Mouse (Mus musculus): ENCODE measurements around the gene Olfr432. TPM values are rescaled to one million over a fixed set of nuclear protein-coding genes. Genes with fewer than 3 reads are reported as not detected.
"Not testable (repeated sequence)": the region's sequence is repeated elsewhere in the genome, so short reads cannot be mapped to it uniquely, and the experiment has no call there.

Olfr432 gene
- polyA plus RNA-seq (2014; fragmentation: Nextera tagmentation; extraction: Ambion mirVana) = not detected in 2 replicates

DNA sequence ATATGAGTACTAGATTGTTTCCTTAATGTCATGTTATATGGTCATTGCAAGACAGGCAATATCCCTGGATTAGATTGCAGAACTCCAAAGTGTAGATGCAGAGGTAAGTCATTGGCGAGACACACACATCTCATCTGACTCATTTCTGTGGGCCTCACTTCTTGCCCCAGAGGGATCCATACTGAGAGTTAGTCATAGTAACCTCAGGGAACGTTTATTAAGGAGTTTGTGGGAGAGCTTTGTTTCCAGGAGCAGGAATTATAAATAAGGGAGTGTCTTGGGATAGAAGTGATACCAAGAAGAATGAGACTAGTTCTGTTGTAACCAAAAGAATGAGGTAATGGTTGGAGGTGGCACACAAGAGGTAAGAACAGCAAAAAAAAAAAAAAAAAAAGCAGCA is at the start of gene Olfr432:
TSS of gene Olfr432 (plus strand) at position 313 of the 400 bp plus-strand sequence.
- 79% methylated on average over 2 of the region's 2 CpGs for WGBS
- Histone ChIP-seq H3K4me1 (ENCODE audit: control insufficient read depth, insufficient read depth, low read length) (no peaks in the 10 kb centered on the region), H3K9ac (ENCODE audit: low read length) (no peak within 1 kb of the TSS), H3K27me3 (ENCODE audit: control insufficient read depth, insufficient read depth, low read length) (no peaks in the 10 kb centered on the region), H3K4me3 (ENCODE audit: low read depth, low read length) (no peak within 1 kb of the TSS), H3K36me3 (ENCODE audit: control insufficient read depth, insufficient read depth, low read length) (no peaks in the 10 kb centered on the region), H3K27ac (ENCODE audit: low read depth, low read length) (no peak within 1 kb of the TSS), H3K9me3 (ENCODE audit: control insufficient read depth, low read length) (no peaks in the 10 kb centered on the region), H3K4me2 (ENCODE audit: low read depth) (no peak within 1 kb of the TSS)
- ATAC-seq (ENCODE audit: insufficient read depth, low FRiP score, low TSS enrichment) = no peak
- no peak for DNase-seq (ENCODE audit: low spot score)

DNA sequence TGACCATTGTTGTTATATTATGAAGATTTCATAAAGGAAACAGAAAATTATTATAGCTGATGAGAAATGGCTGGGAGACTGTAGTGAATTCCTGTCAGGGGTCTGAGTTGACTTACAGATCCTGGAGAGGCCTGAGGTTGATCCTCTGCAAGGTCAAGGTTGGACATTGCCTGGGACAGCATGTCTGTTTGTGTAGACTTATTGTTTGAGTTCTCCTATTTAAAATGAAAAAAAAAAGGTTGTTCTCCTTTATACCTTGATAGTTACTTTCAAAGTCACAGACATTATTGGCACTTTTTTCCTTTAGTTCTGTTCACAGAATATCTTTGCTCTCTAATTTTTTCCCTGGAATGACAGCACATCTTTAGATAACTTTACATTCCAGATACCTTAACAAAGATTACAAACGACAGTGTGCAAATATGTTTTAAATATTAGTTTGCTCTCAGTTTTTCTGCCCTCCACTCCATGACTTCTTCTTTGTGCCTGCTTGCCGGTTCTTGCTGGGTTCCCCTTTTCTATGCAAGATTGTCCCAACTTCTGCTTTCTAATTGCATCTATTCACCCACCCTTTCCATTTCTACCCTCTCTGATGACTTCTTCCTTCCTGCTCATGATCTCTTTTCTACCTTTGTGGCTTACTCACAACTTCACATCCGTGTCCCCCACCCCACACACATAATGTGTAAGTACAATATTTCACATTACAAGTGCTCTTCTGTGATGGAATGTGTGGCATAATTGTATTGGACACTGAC is 44.5 kb upstream of the Olfr432 start:
- not testable (repeated sequence) for H3K27me3 ChIP-seq (ENCODE audit: control insufficient read depth, insufficient read depth, low read length); H3K36me3 ChIP-seq (ENCODE audit: control insufficient read depth, insufficient read depth, low read length); H3K9ac ChIP-seq (ENCODE audit: low read length); DNase-seq (ENCODE audit: low spot score); H3K4me2 ChIP-seq (ENCODE audit: low read depth); ATAC-seq (ENCODE audit: insufficient read depth, low FRiP score, low TSS enrichment); H3K27ac ChIP-seq (ENCODE audit: low read depth, low read length); H3K9me3 ChIP-seq (ENCODE audit: control insufficient read depth, low read length); H3K4me3 ChIP-seq (ENCODE audit: low read depth, low read length); H3K4me1 ChIP-seq (ENCODE audit: control insufficient read depth, insufficient read depth, low read length)
- WGBS = 89% methylated on average over 2 of the region's 3 CpGs

DNA sequence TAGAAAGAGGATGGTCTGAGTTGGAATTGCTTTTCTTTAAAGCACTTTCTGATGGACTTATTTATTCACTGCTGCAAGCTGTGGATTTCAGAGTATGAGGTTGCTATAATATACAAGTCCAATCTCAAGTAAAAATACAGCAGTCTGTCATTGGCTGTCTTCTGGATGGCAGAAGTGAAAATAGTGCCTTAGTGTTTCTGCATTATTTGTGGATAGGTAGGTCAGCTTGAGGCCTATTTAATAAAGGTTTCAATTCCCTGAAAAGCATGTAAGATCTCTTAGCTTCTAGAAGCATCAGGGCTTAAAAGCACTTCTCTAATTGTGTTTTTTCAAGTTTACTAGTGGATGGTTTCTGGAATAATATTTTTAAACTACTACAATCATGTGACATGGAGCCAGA is 42.0 kb upstream of the Olfr432 start:
- H3K27me3 ChIP-seq (ENCODE audit: control insufficient read depth, insufficient read depth, low read length); H3K9me3 ChIP-seq (ENCODE audit: control insufficient read depth, low read length): not testable (repeated sequence)

DNA sequence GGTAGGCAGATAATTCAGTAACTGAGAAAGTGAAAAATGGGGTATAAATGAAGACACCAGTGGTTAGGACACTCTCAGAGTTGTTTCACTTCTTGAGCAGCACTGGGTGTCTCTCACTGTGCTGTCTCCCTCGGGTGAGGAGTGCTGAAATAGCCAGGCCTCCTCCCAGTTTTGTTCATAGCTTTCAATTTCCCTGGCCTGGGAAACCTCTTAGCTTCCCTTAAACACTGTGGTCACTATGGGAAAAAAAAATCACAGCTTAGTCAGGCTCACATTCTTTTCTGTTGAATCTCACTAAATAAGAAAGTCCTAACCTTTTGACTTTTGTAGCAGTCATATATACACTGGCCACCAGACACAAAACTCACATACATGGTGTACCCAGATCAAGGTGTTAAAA is 17.3 kb upstream of the Olfr432 start, which contains the start of gene Ifi205:
TSS of gene Ifi205 (minus strand) at position 113 of the 400 bp plus-strand sequence.
- Histone ChIP-seq H3K4me2 (ENCODE audit: low read depth) (no peak within 1 kb of the TSS), H3K27ac (ENCODE audit: low read depth, low read length) (no peak within 1 kb of the TSS), H3K4me1 (ENCODE audit: control insufficient read depth, insufficient read depth, low read length) (no peaks in the 10 kb centered on the region), H3K9ac (ENCODE audit: low read length) (no peak within 1 kb of the TSS), H3K4me3 (ENCODE audit: low read depth, low read length) (no peak within 1 kb of the TSS), H3K9me3 (ENCODE audit: control insufficient read depth, low read length) (no peaks in the 10 kb centered on the region), H3K27me3 (ENCODE audit: control insufficient read depth, insufficient read depth, low read length) (no peaks in the 10 kb centered on the region), H3K36me3 (ENCODE audit: control insufficient read depth, insufficient read depth, low read length) (no peaks in the 10 kb centered on the region)
- WGBS = 48% methylated on average over 1 of the region's 1 CpGs
- ATAC-seq (ENCODE audit: insufficient read depth, low FRiP score, low TSS enrichment) (no peak), DNase-seq (ENCODE audit: low spot score) (no peak)

More for the DNA sequence above, 42.0 kb upstream of the Olfr432 start:
- H3K4me3 ChIP-seq (ENCODE audit: low read depth, low read length); DNase-seq (ENCODE audit: low spot score); H3K4me1 ChIP-seq (ENCODE audit: control insufficient read depth, insufficient read depth, low read length); ATAC-seq (ENCODE audit: insufficient read depth, low FRiP score, low TSS enrichment); H3K4me2 ChIP-seq (ENCODE audit: low read depth); H3K9ac ChIP-seq (ENCODE audit: low read length); H3K36me3 ChIP-seq (ENCODE audit: control insufficient read depth, insufficient read depth, low read length); H3K27ac ChIP-seq (ENCODE audit: low read depth, low read length): not testable (repeated sequence)

DNA sequence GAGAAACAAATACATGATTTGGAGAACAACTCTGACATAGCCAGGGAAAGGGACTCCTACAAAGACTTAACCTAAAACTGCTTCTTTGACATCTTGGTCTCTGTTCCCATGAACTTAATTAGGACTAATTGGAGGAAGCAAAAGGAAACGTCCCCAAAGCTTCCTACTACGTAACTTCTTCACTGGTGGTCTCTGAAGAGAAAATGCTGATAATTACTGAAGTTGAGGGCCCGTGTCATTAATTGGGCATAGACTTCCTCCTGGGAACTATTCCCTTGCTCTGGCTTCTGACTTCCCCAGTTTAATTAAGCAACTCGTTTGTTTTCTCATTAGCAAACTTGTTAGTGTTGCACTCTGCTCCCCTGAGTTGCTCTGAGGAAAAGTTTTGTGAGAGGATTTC is 13.2 kb upstream of the Olfr432 start:
- no peak for ATAC-seq (ENCODE audit: insufficient read depth, low FRiP score, low TSS enrichment)
- Histone ChIP-seq H3K4me2 (ENCODE audit: low read depth) (no peak overlapping the region), H3K27me3 (ENCODE audit: control insufficient read depth, insufficient read depth, low read length) (no peaks in the 10 kb centered on the region), H3K4me3 (ENCODE audit: low read depth, low read length) (no peak overlapping the region), H3K9ac (ENCODE audit: low read length) (no peak overlapping the region), H3K27ac (ENCODE audit: low read depth, low read length) (no peak overlapping the region), H3K36me3 (ENCODE audit: control insufficient read depth, insufficient read depth, low read length) (no peaks in the 10 kb centered on the region), H3K9me3 (ENCODE audit: control insufficient read depth, low read length) (no peaks in the 10 kb centered on the region), H3K4me1 (ENCODE audit: control insufficient read depth, insufficient read depth, low read length) (no peaks in the 10 kb centered on the region)
- WGBS = 75% methylated on average over 4 of the region's 4 CpGs
- DNase-seq (ENCODE audit: low spot score) = no peak

DNA sequence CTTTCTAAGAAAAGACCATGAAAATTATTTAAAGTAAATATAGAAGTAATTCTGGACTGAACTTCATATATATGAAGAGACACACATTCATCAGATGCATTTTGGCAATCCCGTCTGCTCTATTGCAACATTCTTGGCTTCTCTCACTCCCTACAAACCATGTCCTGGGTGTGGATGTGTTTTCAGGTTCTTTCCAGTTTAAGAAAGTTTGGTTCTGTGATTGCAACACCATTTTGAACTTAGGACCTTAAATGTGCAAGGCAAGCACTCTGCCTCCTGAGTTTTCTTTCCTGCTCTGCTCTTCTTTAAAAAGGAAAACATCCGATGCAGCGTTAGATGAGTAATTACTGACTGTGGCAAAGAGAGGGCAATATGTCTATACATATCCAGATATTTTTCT is 10.5 kb upstream of the Olfr432 start:
- no peak for ATAC-seq (ENCODE audit: insufficient read depth, low FRiP score, low TSS enrichment)
- WGBS = 89% methylated on average over 3 of the region's 3 CpGs
- Histone ChIP-seq H3K4me3 (ENCODE audit: low read depth, low read length) (no peak overlapping the region), H3K27me3 (ENCODE audit: control insufficient read depth, insufficient read depth, low read length) (no peaks in the 10 kb centered on the region), H3K9ac (ENCODE audit: low read length) (no peak overlapping the region), H3K36me3 (ENCODE audit: control insufficient read depth, insufficient read depth, low read length) (no peaks in the 10 kb centered on the region), H3K4me2 (ENCODE audit: low read depth) (no peak overlapping the region), H3K4me1 (ENCODE audit: control insufficient read depth, insufficient read depth, low read length) (no peaks in the 10 kb centered on the region), H3K27ac (ENCODE audit: low read depth, low read length) (no peak overlapping the region), H3K9me3 (ENCODE audit: control insufficient read depth, low read length) (no peaks in the 10 kb centered on the region)
- no peak for DNase-seq (ENCODE audit: low spot score)

DNA sequence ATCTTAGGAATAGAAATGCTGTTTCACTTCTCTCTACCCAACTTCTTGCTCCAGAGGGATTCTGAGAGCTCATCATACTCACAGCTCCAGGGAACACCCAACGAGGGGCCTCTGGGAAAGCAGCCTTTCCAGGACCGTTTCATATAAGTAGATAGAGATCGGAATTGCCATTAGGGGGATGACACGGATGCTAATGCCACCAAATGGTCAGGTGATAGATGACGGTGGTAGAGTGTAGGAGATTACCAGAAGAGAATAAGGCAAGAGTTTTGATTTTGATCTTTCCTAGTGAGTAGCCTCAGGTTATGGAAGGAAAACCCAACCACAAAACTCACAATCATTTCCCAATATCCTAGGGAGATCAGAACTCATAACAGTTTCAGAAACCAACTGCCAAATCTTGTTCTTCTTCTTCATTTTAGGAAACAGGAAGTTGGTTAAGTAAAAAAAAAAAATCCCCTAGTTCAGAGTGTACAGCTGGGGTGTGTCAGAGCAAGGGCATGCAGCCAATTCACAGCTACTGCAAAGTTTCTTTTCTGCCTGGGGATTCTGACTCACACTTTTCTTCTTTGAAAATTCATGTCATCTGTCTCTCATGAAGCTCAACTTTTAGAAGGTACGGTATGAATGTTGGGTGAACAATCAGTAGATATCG is 8.4 kb upstream of the Olfr432 start, which contains the start of gene Olfr433:
TSS of gene Olfr433 (plus strand) at position 183 of the 655 bp plus-strand sequence.
- no peak within 1 kb of the TSS for H3K4me3 ChIP-seq (ENCODE audit: low read depth, low read length)
- H3K27me3 ChIP-seq (ENCODE audit: control insufficient read depth, insufficient read depth, low read length) = no peaks in the 10 kb centered on the region
- ATAC-seq (ENCODE audit: insufficient read depth, low FRiP score, low TSS enrichment) (no peak), DNase-seq (ENCODE audit: low spot score) (no peak)
- no peak within 1 kb of the TSS for H3K4me2 ChIP-seq (ENCODE audit: low read depth)
- no peak within 1 kb of the TSS for H3K9ac ChIP-seq (ENCODE audit: low read length)
- H3K27ac ChIP-seq (ENCODE audit: low read depth, low read length) = no peak within 1 kb of the TSS
- H3K9me3 ChIP-seq (ENCODE audit: control insufficient read depth, low read length) = no peaks in the 10 kb centered on the region
- WGBS = 84% methylated on average over 7 of the region's 7 CpGs
- H3K36me3 ChIP-seq (ENCODE audit: control insufficient read depth, insufficient read depth, low read length) = no peaks in the 10 kb centered on the region
- H3K4me1 ChIP-seq (ENCODE audit: control insufficient read depth, insufficient read depth, low read length) = no peaks in the 10 kb centered on the region

DNA sequence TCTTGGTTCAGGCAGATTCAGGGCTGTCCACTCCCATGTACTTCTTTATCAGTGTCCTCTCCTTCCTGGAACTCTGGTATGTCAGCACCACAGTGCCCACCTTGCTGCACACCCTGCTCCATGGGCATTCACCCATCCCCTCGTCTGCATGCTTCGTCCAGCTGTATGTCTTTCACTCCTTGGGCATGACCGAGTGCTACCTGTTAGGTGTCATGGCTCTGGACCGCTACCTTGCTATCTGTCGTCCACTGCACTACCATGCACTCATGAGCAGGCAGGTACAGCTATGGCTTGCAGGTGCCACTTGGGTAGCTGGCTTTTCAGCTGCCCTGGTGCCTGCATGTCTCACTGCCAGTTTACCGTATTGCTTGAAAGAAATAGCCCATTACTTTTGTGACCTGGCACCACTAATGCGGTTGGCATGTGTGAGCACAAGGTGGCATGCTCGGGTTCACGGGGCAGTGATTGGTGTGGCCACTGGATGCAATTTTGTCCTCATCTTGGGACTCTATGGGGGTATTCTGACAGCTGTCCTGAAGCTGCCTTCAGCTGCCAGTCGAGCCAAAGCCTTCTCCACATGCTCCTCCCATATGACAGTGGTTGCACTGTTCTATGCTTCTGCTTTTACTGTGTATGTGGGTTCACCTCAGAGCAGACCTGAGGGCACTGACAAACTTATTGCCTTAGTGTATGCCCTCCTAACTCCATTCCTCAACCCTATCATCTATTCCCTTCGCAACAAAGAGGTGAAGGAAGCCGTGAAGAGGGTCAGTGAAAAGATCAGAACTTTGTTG is 6.7 kb upstream of the Olfr432 start:
- not testable (repeated sequence) for DNase-seq (ENCODE audit: low spot score); H3K36me3 ChIP-seq (ENCODE audit: control insufficient read depth, insufficient read depth, low read length); H3K9ac ChIP-seq (ENCODE audit: low read length); H3K9me3 ChIP-seq (ENCODE audit: control insufficient read depth, low read length); H3K4me3 ChIP-seq (ENCODE audit: low read depth, low read length); H3K4me1 ChIP-seq (ENCODE audit: control insufficient read depth, insufficient read depth, low read length); H3K27me3 ChIP-seq (ENCODE audit: control insufficient read depth, insufficient read depth, low read length); H3K27ac ChIP-seq (ENCODE audit: low read depth, low read length); H3K4me2 ChIP-seq (ENCODE audit: low read depth)
- WGBS = 92% methylated on average over 12 of the region's 12 CpGs
- peak; percentile 35; the same call in 1 of the 2 replicates for ATAC-seq (ENCODE audit: insufficient read depth, low FRiP score, low TSS enrichment)

Data from neural tube, embryonic 11.5 days (tissue).